In genomic region chr5:91696532-91696931, GRCm38 (mm10) we compare ENCODE assay signal across 35 mouse cellular contexts.
"Had no signal": no experiment of that assay in that cellular context is flagged by ENCODE, and none has a peak within 500 bp of the region (broad histone marks: within the 10 kb centered on the region; RNA-seq: fewer than 3 reads in every experiment).

No protein-coding gene starts in this region.

- H3K27me3 ChIP-seq: heart, embryonic 12.5 days; heart, embryonic 13.5 days; heart, embryonic 15.5 days; hindbrain, embryonic 12.5 days; hindbrain, embryonic 13.5 days; hindbrain, embryonic 15.5 days; intestine, embryonic 15.5 days; kidney, embryonic 15.5 days had no signal

- H3K36me3 ChIP-seq: heart, embryonic 10.5 days; heart, embryonic 12.5 days; heart, embryonic 13.5 days; heart, embryonic 15.5 days; hindbrain, embryonic 10.5 days; hindbrain, embryonic 12.5 days; hindbrain, embryonic 13.5 days; hindbrain, embryonic 15.5 days; intestine, embryonic 15.5 days; kidney, embryonic 15.5 days had no signal

- H3K9ac ChIP-seq: heart, embryonic 12.5 days; heart, embryonic 13.5 days; heart, embryonic 15.5 days; hindbrain, embryonic 12.5 days; hindbrain, embryonic 13.5 days; hindbrain, embryonic 14.5 days; hindbrain, embryonic 15.5 days; intestine, embryonic 15.5 days; kidney, embryonic 15.5 days had no signal

- H3K4me1 ChIP-seq: heart, embryonic 12.5 days; heart, embryonic 13.5 days; heart, embryonic 15.5 days; hindbrain, embryonic 12.5 days; hindbrain, embryonic 15.5 days; intestine, embryonic 15.5 days had no signal

- H3K27ac ChIP-seq: heart, embryonic 10.5 days; heart, embryonic 13.5 days; heart, embryonic 15.5 days; hindbrain, embryonic 10.5 days; hindbrain, embryonic 12.5 days; hindbrain, embryonic 13.5 days; hindbrain, embryonic 14.5 days; hindbrain, embryonic 15.5 days; hindbrain, postnatal 0 days; intestine, embryonic 15.5 days; kidney, embryonic 15.5 days; kidney, postnatal 0 days; layer of hippocampus, adult 2 months; left cerebral cortex, adult 2 months had no signal

- ATAC-seq: hindbrain, embryonic 16.5 days; hindbrain, postnatal 0 days; inflammation-experienced regulatory T-cells, adult 6 months; intestine, embryonic 15.5 days; intestine, embryonic 16.5 days had no signal

- H3K9me3 ChIP-seq: heart, embryonic 10.5 days; heart, embryonic 12.5 days; heart, embryonic 13.5 days; heart, embryonic 15.5 days; hindbrain, embryonic 10.5 days; hindbrain, embryonic 12.5 days; hindbrain, embryonic 13.5 days; hindbrain, embryonic 15.5 days; intestine, embryonic 15.5 days; kidney, embryonic 15.5 days had no signal

- DNase-seq: heart, postnatal 10 days; heart, postnatal 14 days; heart, postnatal 36 days; heart, postnatal 4 days; kidney, adult 11 months; kidney, adult 18-20 months; kidney, adult 2 months; kidney, adult 8-10 months; kidney, adult 9 months; kidney, postnatal 10 days; kidney, postnatal 14 days; kidney, postnatal 25 days; kidney, postnatal 36 days; kidney, postnatal 4 days; layer of hippocampus, adult 9-11 months; layer of hippocampus, postnatal 36 days had no signal

- H3K4me3 ChIP-seq: heart, embryonic 10.5 days; heart, embryonic 12.5 days; heart, embryonic 13.5 days; heart, embryonic 15.5 days; hindbrain, embryonic 10.5 days; hindbrain, embryonic 12.5 days; hindbrain, embryonic 13.5 days; hindbrain, embryonic 15.5 days; intestine, embryonic 15.5 days; kidney, embryonic 15.5 days; layer of hippocampus, adult 2 months; left cerebral cortex, adult 2 months had no signal

- H3K4me2 ChIP-seq: heart, embryonic 11.5 days; heart, embryonic 12.5 days; heart, embryonic 13.5 days; heart, embryonic 15.5 days; hindbrain, embryonic 12.5 days; hindbrain, embryonic 13.5 days; hindbrain, embryonic 14.5 days; hindbrain, embryonic 15.5 days; intestine, embryonic 15.5 days; kidney, embryonic 15.5 days had no signal
